Mouse (Mus musculus): ENCODE measurements around the gene Gm10772.
A peak's percentile ranks its signal among the peaks of the same experiment; 100 is the strongest.
"Not testable (repeated sequence)": the region's sequence is repeated elsewhere in the genome, so short reads cannot be mapped to it uniquely, and the experiment has no call there.

The Gm10772 gene

DNA sequence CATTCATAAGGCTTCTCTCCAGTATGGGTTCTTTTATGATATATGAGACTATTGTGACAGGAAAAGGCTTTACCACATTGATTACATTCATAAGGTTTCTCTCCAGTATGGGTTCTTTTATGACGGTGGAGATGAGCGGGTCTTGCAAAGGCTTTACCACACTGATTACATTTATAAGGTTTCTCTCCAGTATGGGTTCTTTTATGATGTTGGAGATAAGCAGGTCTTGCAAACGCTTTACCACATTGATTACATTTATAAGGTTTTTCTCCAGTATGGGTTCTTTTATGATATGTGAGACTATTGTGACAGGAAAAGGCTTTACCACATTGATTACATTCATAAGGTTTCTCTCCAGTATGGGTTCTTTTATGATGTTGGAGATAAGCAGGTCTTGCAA lies at the start of gene Gm10772:
Gene Gm10772 (minus strand): TSS at position 101 of the 400 bp plus-strand sequence.
- not testable (repeated sequence) for H3K36me3 ChIP-seq (ENCODE audit: insufficient read depth, low read length); H3K4me1 ChIP-seq (replicated peaks; ENCODE audit: low read depth, low read length); H3K4me3 ChIP-seq (replicated peaks; ENCODE audit: low read length); H3K27me3 ChIP-seq (ENCODE audit: insufficient read depth, low read length); H3K9me3 ChIP-seq (ENCODE audit: low read length)

DNA sequence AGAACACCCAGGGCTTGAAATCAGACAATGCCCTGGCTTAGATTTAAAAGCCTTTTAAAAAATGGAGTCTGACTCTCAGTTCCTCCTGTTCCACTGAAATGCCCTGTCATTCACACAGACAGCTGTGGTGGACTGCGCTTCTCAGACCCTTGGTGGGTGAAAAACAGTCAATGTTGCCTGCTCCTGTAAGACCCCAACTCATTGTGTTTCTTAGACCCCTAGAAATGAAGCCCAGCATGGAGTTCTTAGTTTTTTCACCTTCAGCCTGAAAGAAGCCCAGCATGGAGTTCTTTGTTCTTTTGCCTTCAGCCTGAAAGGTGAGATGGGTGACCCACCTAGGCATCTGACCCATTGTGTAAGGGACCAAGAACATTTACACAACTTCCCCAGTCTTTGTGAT lies 36.5 kb upstream of the Gm10772 start:
- H3K4me3 ChIP-seq (replicated peaks; ENCODE audit: low read length); H3K9me3 ChIP-seq (ENCODE audit: low read length); H3K36me3 ChIP-seq (ENCODE audit: insufficient read depth, low read length); H3K27me3 ChIP-seq (ENCODE audit: insufficient read depth, low read length); H3K4me1 ChIP-seq (replicated peaks; ENCODE audit: low read depth, low read length): not testable (repeated sequence)

DNA sequence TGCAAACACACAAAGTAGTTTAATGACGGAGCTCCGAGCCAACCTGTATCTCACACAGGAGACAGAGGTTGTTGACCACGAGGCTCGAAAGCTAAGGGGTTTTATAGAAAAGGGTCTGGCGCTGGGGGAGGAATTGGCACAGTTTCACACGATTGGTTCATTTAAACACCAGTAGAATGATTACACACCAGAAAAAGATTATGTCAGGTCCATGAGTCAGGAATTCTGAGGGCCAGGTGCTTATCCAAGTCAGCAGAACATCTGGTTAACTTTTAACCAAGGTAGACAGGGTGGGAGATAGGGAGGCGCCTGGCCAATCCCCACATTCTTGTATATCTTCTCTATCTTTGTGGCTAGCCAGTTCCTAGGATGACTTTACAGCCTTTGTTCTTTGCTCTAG lies 35.8 kb upstream of the Gm10772 start:
- not testable (repeated sequence) for H3K4me1 ChIP-seq (replicated peaks; ENCODE audit: low read depth, low read length); H3K27me3 ChIP-seq (ENCODE audit: insufficient read depth, low read length); H3K9me3 ChIP-seq (ENCODE audit: low read length); H3K4me3 ChIP-seq (replicated peaks; ENCODE audit: low read length); H3K36me3 ChIP-seq (ENCODE audit: insufficient read depth, low read length)

DNA sequence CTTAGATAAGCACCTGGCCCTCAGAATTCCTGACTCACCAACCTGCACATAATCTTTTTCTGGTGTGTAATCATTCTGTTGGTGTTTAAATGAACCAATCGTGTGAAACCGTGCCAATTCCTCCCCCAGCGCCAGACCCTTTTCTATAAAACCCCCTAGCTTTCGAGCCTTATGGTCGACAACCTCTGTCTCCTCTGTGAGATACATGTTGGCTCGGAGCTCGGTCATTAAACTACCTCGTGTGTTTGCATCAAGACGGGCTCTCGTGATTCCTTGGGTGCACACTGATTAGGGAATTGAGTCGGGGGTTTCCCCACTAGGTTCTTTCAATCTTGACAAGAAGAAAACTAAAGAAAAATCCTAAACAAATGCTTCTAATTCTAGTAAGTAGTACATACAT lies 13.0 kb downstream of the Gm10772 start:
- H3K27me3 ChIP-seq (ENCODE audit: insufficient read depth, low read length), result no peaks in the 10 kb centered on the region
- TF ChIP-seq CTCF (conservative IDR thresholded peaks at IDR 0.05; ENCODE audit: low read length) (no peak), POU5F1 (IDR thresholded peaks at IDR 0.05; ENCODE audit: borderline replicate concordance, low read length) (no peak), NANOG (IDR thresholded peaks at IDR 0.05; ENCODE audit: borderline replicate concordance, low read length) (no peak)
- no peaks in the 10 kb centered on the region for H3K4me1 ChIP-seq (replicated peaks; ENCODE audit: low read depth, low read length)
- peaks cover 30% of the 10 kb centered on the region for H3K9me3 ChIP-seq (ENCODE audit: low read length)
- H3K36me3 ChIP-seq (ENCODE audit: insufficient read depth, low read length), result 0 out of 2 replicates have a peak, but pooled peaks cover 2% of the 10 kb centered on the region
- no peak overlapping the region for H3K4me3 ChIP-seq (replicated peaks; ENCODE audit: low read length)

DNA sequence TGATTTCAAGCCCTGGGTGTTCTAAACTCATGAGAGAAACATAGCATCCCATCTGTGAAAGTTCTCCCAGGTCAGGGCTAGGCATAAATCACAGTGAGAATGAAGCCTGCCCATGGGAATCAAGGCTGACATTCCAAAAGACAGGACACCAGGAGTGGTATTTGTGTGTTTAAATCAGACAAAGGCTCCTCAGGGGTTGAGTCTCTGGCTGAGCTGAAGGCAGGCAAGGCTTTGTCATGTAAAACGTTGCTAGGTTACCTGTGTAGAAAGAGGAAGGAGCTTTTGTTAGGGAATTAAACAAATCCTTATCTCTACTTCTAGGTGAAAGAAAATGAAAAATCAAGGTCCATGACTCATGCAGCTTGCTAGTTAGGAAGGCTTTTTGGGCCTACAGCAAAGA lies 13.6 kb downstream of the Gm10772 start:
- peaks cover 30% of the 10 kb centered on the region for H3K9me3 ChIP-seq (ENCODE audit: low read length)
- not testable (repeated sequence) for H3K4me1 ChIP-seq (replicated peaks; ENCODE audit: low read depth, low read length); H3K27me3 ChIP-seq (ENCODE audit: insufficient read depth, low read length); H3K4me3 ChIP-seq (replicated peaks; ENCODE audit: low read length); H3K36me3 ChIP-seq (ENCODE audit: insufficient read depth, low read length)

DNA sequence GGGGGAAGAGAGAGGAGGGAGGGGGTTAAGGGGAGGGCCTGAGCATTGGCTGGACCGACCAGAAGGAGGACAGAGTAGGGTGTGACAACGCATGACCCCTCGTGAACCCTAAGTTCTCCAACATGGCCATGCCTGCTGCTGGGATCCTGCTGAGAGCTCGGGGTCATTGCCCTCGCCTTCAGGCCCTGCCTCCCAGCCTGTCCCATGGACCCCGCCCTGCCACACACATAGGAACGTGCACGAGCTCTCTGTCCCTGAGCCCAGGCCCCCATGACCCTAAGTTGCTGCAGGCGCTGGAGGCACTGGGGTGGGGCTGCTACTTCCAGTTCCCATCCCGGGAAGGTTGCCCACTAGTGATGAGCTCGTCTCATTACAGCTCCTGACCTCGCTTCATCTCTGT lies 48.2 kb downstream of the Gm10772 start:
- H3K4me1 ChIP-seq (replicated peaks; ENCODE audit: low read depth, low read length); H3K9me3 ChIP-seq (ENCODE audit: low read length); H3K4me3 ChIP-seq (replicated peaks; ENCODE audit: low read length); H3K27me3 ChIP-seq (ENCODE audit: insufficient read depth, low read length); H3K36me3 ChIP-seq (ENCODE audit: insufficient read depth, low read length): not testable (repeated sequence)
- TF ChIP-seq CTCF (conservative IDR thresholded peaks at IDR 0.05; ENCODE audit: low read length), result peak; percentile 38

Data from E14TG2a.4 (cell line).